Mouse (Mus musculus) G1E (cell line): Measurements from ENCODE around the gene Tssc4. TPM values are rescaled to one million over a fixed set of nuclear protein-coding genes. Genes with fewer than 3 reads are reported as not detected.

ENCODE experiments used
- ATAC-seq: 2 replicates; pipeline ENCODE4 v1.8.0; 2016; ENCODE audit warnings: mild to moderate bottlenecking; ENCODE audit not compliant: insufficient number of reproducible peaks, poor library complexity, low FRiP score, severe bottlenecking; ENCODE audit errors: extremely low read depth
- DNase-seq: peaks from one replicate; pipeline ENCODE4 v3.0.0; 2012; ENCODE audit warnings: low spot score
- H3K27me3 ChIP-seq: 2 replicates; pipeline ENCODE4 v1.6.1; 2012; ENCODE audit warnings: mild to moderate bottlenecking, low read length, inconsistent platforms; ENCODE audit not compliant: insufficient read depth
- H3K36me3 ChIP-seq: replicated peaks from 2 replicates; pipeline ENCODE3; 2012; ENCODE audit warnings: mild to moderate bottlenecking, inconsistent platforms
- H3K4me1 ChIP-seq: 2 replicates; pipeline ENCODE4 v1.6.1; 2012; ENCODE audit warnings: low read depth, low read length, inconsistent platforms, mixed read lengths; ENCODE audit not compliant: insufficient read depth
- H3K4me3 ChIP-seq: 2 replicates; pipeline ENCODE4 v1.5.1; 2012; ENCODE audit warnings: low read depth, mild to moderate bottlenecking, inconsistent platforms, low read length, moderate library complexity, mixed read lengths
- H3K9me3 ChIP-seq: replicated peaks from 2 replicates; pipeline ENCODE4 v1.6.1; 2012; ENCODE audit warnings: inconsistent platforms
- CTCF ChIP-seq: IDR thresholded peaks from 2 replicates; pipeline ENCODE4 v1.5.1; 2012; ENCODE audit warnings: low read depth, low read length, inconsistent platforms, mixed read lengths
- GATA1 ChIP-seq: IDR thresholded peaks from 2 replicates; pipeline ENCODE4 v1.6.1; 2012; ENCODE audit warnings: borderline replicate concordance, low read length, inconsistent platforms, mixed read lengths
- GATA2 ChIP-seq: IDR thresholded peaks from 2 replicates; pipeline ENCODE4 v1.6.1; 2012; ENCODE audit warnings: low read depth, low read length, inconsistent platforms, borderline replicate concordance
- POLR2AphosphoS5 ChIP-seq: IDR thresholded peaks from 2 replicates; pipeline ENCODE4 v1.6.1; 2012; ENCODE audit warnings: low read depth, low read length, inconsistent platforms; ENCODE audit not compliant: insufficient replicate concordance
- TAL1 ChIP-seq: conservative IDR thresholded peaks from 2 replicates; pipeline ENCODE4 v1.6.1; 2012; ENCODE audit warnings: low read depth, low read length, inconsistent platforms, mixed read lengths
- polyA plus RNA-seq: library from polyadenylated mRNA; stranded (reverse); fragments of >175 nt; gene quantifications from 2 replicates; pipeline ENCODE4 v1.2.3, GENCODE M21; 2012
- total RNA-seq, 2 experiments: library from RNA; stranded (forward) in 1 of 2; stranded (reverse) in 1 of 2; fragments of 200-1000 nt in 1 of 2; fragments of >200 nt in 1 of 2; fragmentation: Nextera tagmentation in 1 of 2; gene quantifications; 2 replicates each; pipeline ENCODE4 v1.2.3; 2014 to 2017

Tssc4 gene
- total and polyA plus RNA-seq, 3 experiments, result 18.8 to 207 (median 25.0) TPM

DNA sequence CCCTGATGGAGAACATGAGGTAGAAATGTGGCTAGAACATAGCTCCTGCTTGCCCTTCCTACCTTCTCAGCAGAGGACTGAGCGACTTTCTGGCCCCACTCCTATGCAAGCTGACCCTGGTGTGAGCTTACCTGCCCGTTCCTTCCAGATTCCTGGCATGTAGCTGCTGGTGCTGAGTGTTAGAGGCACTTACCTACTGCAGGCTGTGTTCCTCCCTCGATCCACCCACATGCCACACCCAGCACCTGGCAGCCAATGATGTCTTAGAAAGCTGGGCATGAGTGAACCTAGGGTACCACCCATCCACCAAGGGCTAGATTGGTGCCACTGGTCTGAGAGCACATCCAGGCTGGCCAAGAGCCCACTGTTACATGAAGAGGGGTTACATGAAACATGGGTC is 24.8 kb downstream of the Tssc4 start:
- Histone ChIP-seq H3K4me1 (no peaks in the 10 kb centered on the region), H3K9me3 (no peaks in the 10 kb centered on the region), H3K27me3 (peaks cover 20% of the 10 kb centered on the region), H3K4me3 (no peak overlapping the region), H3K36me3 (no peaks in the 10 kb centered on the region)
- no peak for TF ChIP-seq GATA2
- TF ChIP-seq CTCF, result peak; percentile 0; the same call in 1 of the 2 replicates
- ATAC-seq, result no peak
- no peak for DNase-seq

DNA sequence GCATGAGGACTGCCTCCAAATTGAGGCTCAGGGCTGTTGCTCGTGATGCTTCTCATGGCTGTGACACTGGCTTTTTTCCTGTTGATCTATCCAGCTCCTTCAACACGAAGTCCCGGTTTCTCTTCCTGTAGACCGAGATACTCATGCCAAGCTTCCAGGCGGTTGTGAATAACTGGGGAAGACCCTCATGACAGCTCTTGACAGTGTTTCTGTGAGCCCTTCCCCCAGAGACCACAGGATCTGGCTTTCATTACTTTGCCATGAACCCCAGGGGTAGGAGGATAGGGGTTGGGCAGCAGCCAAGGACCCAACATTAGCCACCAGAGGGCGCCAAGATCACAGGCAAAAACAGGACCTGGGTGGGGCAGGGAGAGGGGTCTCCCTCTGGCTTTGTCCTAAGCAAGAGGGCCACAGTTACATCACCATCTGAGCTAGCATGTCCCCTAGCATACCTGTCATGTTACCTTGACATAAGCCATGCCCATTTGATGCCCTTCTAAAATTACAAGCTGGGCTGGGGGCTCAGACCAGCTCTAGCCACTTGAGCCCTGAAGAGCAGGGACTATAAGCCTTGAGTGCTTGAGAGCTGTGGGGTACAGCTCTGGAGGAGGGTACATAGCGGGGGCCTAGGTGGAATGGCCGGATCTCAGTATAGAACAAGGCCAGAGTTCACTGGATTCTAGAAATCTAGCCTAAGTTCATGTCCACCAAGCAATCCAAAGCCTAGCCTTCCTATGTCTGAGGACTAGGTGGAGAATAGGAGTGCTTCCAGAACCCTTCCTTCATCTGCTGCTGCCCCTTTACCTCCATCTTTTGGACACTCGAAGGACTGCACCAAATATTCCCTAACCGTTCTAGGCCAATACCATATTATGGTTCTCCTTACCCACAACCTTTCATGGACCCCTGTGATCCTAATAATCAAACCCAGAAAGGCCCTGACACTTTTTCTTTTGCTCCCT is 25.8 kb downstream of the Tssc4 start, which contains the start of gene Trpm5:
Trpm5 (minus strand) TSS at position 51 of the 962 bp plus-strand sequence.
- Histone ChIP-seq H3K36me3 (no peaks in the 10 kb centered on the region), H3K4me1 (no peaks in the 10 kb centered on the region), H3K9me3 (no peaks in the 10 kb centered on the region), H3K4me3 (no peak within 1 kb of the TSS), H3K27me3 (peaks cover 14% of the 10 kb centered on the region)
- no peak for TF ChIP-seq GATA2
- no peak for TF ChIP-seq TAL1
- TF ChIP-seq CTCF, result peak; percentile 60
- TF ChIP-seq POLR2AphosphoS5, result no peak
- no peak for TF ChIP-seq GATA1
- ATAC-seq (no peak), DNase-seq (peak; percentile 32)

DNA sequence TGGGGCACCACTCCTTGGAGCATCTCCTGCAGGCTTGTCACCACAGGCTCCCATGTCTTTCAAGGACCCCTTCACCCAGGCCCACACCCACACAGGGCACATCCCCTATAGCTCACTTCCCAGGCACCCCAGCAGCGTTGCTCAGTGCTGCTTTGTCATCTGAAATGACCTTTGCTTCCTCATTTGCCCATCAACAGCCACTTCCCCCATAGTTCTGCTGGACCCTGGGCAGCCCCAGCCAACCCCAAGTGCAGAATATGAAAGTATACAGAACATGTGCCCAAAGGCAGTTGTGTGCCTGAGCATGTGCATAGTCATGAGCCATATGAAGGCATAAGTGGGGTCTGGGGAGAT is 26.5 kb downstream of the Tssc4 start:
- Histone ChIP-seq H3K4me3 (no peak overlapping the region), H3K36me3 (no peaks in the 10 kb centered on the region), H3K4me1 (no peaks in the 10 kb centered on the region), H3K27me3 (peaks cover 15% of the 10 kb centered on the region), H3K9me3 (no peaks in the 10 kb centered on the region)
- no peak for TF ChIP-seq GATA1
- TF ChIP-seq POLR2AphosphoS5, result no peak
- TF ChIP-seq CTCF, result no peak
- no peak for TF ChIP-seq GATA2
- no peak for TF ChIP-seq TAL1
- DNase-seq (no peak), ATAC-seq (no peak)

DNA sequence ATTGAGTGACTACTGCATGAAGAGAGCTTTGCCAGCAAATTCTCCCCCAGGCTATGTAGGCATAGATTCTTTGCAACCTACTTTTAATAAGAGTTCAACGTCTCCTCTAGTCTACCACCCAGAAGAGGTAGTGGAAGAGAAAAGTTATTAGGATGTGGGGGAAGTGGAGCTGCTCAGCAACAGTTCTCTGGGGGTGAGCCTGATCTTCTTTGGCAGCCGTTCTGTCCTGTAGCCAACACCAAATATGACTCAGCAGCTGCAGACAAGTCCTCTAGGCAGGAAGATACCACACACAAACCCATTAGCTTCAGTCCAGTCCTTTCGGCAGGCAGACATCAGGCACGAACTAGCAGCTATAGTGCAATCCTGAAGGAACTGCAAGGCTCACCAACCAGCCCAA is 31.7 kb downstream of the Tssc4 start:
- Histone ChIP-seq H3K4me3 (no peak overlapping the region), H3K36me3 (no peaks in the 10 kb centered on the region), H3K27me3 (peaks cover 8% of the 10 kb centered on the region), H3K9me3 (no peaks in the 10 kb centered on the region), H3K4me1 (no peaks in the 10 kb centered on the region)
- TF ChIP-seq GATA2 (no peak), CTCF (no peak), TAL1 (no peak), POLR2AphosphoS5 (no peak), GATA1 (no peak)
- ATAC-seq (no peak), DNase-seq (no peak)

DNA sequence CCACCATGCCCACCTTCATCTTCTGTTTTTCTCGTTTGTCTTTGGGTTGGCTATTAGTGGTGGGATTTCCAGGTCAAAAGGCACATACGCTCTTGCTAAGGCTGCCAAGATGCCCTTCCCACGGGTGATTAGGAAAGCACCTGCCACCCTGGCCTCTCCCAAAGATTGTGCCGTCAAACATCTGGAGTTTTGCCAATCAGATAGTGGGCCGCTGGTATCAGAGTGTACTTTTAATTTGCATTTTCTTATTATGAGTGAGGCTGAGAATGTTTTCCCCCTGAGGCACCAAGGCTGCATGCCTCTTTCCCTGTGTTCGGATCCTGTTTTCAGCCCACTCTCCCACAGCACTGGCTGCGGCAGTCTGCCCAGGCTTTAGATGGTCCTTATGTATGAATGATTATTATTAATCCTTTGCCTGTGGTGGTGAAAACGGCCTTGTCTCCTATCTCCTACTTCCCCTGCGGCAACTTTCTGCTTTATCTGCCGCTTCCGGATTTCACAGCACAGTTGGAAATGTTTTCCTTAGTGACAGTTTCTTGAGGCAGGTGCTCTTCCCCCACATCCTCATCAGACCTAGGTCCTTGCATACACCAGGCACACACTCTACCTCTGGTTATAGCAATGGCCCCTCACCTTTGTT is 36.3 kb downstream of the Tssc4 start:
- no peaks in the 10 kb centered on the region for H3K4me1 ChIP-seq
- TF ChIP-seq CTCF (no peak), TAL1 (no peak), GATA1 (no peak), GATA2 (no peak), POLR2AphosphoS5 (no peak)
- peaks cover 11% of the 10 kb centered on the region for H3K27me3 ChIP-seq
- H3K4me3 ChIP-seq, result no peak overlapping the region
- no peaks in the 10 kb centered on the region for H3K36me3 ChIP-seq
- DNase-seq, result no peak
- no peak for ATAC-seq
- no peaks in the 10 kb centered on the region for H3K9me3 ChIP-seq

DNA sequence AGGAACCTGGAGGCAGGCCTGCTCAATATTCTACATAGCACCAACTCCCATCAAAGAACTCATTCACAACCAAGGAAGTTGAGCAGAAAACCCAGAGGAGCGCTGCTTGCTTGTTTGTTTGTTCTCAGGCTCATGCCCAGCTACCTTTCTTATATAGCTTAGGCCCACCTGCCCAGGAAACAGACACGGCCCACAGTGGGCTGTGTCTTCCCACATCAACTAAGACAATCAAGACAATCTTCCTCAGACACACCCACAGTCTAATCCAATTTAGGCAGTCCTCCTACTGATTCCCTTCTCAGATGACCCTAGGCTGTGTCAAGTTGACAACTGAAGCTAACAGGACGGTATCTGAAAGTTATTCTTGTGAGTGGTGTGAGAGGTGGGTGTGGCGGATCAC is 37.0 kb downstream of the Tssc4 start, which contains the start of gene Kcnq1:
Kcnq1 (plus strand) TSS at position 301 of the 400 bp plus-strand sequence.
- H3K36me3 ChIP-seq, result no peaks in the 10 kb centered on the region
- no peaks in the 10 kb centered on the region for H3K4me1 ChIP-seq
- TF ChIP-seq GATA2, result no peak
- no peak for TF ChIP-seq CTCF
- no peak for TF ChIP-seq GATA1
- no peak for TF ChIP-seq TAL1
- TF ChIP-seq POLR2AphosphoS5, result no peak
- H3K4me3 ChIP-seq, result no peak within 1 kb of the TSS
- H3K27me3 ChIP-seq, result peaks cover 13% of the 10 kb centered on the region
- no peaks in the 10 kb centered on the region for H3K9me3 ChIP-seq
- no peak for DNase-seq
- no peak for ATAC-seq
